Mouse (Mus musculus) thymus, postnatal 36 days (tissue): ENCODE data around the gene Cdk5rap3.
A peak's percentile ranks its signal among the peaks of the same experiment; 100 is the strongest.

Experiments used
- DNase-seq, 2 experiments: peaks; one replicate each; pipeline ENCODE4 v3.0.0; 2022; ENCODE audit warnings: mixed read lengths in 2 of 2

The Cdk5rap3 gene

GRCm38 (mm10) chr11:96933562-96934276 is 17.4 kb upstream of the Cdk5rap3 start:
- no peak for DNase-seq

GRCm38 (mm10) chr11:96931327-96932062 is 15.2 kb upstream of the Cdk5rap3 start:
- no peak for DNase-seq

DNA sequence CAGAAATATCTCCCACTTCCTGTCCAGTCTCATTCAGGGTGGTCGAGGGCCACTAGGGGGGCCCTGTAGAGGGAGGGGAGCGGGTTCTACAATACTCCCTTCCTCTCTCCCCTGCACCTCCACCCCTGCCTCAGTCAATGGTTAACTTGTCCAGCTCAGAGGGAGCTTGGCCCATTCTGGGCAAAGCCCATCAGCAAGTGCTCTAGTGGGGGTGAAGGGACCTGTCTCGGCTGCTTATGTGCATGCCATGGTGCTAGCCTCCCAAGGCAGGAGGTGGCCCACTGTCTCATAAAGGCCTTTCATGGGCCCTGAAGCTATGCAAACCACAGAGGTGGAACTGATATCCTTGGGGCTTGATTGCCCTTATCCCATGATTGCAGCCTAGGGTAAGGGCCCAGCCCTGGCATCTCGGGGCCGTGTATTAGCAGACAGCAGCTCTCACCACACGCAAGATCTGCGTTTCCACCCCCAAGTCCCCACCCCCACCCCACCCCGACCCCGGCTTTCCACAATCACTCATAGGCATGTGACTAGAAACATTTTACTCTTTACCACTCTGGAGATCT is 13.6 kb upstream of the Cdk5rap3 start:
- no peak for DNase-seq

GRCm38 (mm10) chr11:96929096-96929765 is 12.9 kb upstream of the Cdk5rap3 start:
- DNase-seq, result no peak

DNA sequence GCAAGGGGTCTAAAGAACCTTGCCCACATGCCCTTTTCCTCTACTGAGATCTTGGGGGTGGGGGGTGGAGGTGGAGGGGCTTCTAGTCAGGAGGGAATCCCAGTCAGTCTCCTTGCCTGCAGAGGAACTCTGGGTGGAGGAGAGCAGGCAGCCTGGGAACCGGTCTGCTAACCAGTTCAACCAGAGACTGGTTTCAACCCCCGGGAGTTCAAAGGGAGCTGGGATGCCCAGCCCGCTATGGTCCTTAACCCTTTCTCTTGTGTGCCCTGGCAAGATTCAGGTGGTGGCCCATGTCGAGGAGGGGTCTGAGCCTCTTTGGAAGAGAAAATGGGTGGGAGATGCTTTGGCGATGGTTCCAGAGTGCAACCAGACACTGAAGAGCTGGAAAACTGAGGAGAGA is 12.4 kb upstream of the Cdk5rap3 start:
- no peak for DNase-seq

DNA sequence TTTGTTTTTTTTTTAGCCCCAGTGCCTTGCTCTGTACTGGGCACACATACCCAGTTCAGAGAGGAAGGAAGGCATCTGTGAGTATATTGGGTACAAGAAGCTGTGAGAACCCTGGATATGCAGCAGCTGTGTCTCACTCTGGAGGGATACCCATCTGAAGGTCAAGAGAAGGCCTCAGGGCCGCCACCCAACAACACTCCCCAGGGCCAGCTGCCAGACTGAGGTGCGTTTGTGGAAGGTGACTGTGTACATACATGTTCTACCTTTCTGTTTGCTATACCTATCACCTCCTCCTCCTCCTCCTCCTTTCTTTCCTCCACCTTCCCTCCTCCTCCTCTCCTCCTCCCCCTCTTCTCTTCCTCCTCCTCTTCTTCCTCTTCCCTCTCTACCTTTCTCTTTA is 11.8 kb upstream of the Cdk5rap3 start, which contains the start of gene Prr15l:
TSS of gene Prr15l (plus strand) at position 17 of the 400 bp plus-strand sequence.
- no peak for DNase-seq

DNA sequence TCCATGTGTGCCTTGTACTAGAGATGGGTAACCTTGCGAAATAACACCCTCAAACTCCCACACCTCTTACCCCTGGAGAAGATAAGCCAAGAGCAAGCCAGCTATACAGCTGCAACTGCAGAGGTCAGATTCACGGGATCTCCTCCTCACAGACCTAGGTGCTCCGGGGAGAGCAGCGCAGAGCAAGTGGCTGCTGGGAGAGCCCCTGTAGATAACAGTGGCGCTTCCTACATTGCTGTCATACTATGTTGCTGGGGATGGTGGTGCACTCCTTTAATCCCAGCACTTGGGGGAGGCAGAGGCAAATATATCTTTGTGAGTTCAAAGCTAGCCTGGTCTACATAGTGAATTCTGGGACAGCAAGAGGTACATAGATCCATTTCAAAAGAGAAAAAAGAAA is 10.3 kb upstream of the Cdk5rap3 start:
- no peak for DNase-seq

GRCm38 (mm10) chr11:96925469-96926148 is 9.3 kb upstream of the Cdk5rap3 start:
- DNase-seq, result no peak

GRCm38 (mm10) chr11:96924861-96925260 is 8.6 kb upstream of the Cdk5rap3 start:
- DNase-seq, result no peak

DNA sequence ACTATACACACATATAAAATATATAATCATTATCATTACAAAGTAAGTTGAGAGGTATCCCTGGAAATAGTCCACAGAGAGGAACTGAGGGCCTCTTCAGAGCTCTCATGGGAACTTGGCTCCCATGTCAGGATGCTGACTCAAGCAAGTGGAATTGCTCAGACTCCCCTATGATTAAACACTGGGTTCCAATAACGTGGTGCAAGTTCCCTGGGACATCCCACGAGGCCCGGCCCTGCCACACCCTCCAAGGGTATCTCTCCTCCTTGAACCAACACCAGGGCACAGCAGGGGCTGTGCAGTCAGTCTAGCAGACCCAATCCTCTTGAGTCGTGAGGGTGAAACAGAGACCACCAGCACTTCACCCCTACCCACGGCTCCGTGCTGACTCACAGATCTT is 2.7 kb upstream of the Cdk5rap3 start:
- DNase-seq, result no peak

GRCm38 (mm10) chr11:96917415-96917814 is 1.1 kb upstream of the Cdk5rap3 start:
- DNase-seq, result no peak

DNA sequence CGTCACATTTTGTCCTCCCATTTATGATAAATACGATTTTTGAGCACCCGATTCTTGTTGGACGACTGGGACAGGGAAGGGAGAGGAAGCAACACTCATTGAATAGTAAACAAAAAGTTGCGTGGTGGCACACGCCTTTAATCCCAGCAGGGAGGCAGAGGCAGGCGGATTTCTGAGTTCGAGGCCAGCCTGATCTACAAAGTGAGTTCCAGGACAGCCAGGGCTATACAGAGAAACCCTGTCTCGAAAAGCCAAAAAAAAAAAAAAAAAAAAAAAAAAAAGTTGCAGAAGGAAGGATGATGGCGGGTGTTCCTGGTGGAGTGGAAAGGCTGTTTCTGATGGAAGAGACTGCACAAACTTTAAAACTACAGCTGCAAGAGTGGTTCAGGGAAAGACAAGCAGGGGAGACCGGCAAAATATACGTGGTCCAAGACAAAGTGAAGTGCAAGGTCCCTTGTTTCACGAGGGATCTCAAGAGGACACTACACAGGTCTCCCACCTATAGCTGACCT is 645 bp upstream of the Cdk5rap3 start:
- peak in 1 of 2 experiments; percentile 44 for DNase-seq

- peak; percentile 47 to 74 for DNase-seq
These were observed 3.6 kb downstream of the Cdk5rap3 start for GRCm38 (mm10) chr11:96912682-96913081.

DNA sequence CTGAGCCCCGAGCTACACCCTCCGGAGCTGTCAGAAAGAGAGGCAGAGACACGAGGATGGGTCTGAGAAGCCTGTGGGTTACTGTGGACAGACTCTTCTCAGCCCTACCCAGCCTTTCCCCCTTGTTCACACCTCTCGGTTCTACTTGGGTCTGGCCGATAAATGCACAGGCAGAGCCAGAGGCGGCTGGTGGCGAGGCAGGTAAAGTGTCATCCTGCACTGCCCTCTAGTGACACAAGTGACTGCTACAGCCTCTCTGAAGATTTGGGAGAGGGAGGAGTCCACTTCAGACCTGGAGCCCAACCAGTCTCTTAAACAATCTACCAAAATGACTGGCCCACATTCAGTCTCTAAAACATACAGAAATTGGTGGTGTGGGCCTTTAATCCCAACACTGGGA is 6.3 kb downstream of the Cdk5rap3 start:
- DNase-seq, result peak; percentile 66 to 71

- DNase-seq, result no peak
These were observed 7.7 kb downstream of the Cdk5rap3 start for GRCm38 (mm10) chr11:96908594-96908993.

GRCm38 (mm10) chr11:96906431-96907161 is 9.7 kb downstream of the Cdk5rap3 start:
- DNase-seq, result no peak

DNA sequence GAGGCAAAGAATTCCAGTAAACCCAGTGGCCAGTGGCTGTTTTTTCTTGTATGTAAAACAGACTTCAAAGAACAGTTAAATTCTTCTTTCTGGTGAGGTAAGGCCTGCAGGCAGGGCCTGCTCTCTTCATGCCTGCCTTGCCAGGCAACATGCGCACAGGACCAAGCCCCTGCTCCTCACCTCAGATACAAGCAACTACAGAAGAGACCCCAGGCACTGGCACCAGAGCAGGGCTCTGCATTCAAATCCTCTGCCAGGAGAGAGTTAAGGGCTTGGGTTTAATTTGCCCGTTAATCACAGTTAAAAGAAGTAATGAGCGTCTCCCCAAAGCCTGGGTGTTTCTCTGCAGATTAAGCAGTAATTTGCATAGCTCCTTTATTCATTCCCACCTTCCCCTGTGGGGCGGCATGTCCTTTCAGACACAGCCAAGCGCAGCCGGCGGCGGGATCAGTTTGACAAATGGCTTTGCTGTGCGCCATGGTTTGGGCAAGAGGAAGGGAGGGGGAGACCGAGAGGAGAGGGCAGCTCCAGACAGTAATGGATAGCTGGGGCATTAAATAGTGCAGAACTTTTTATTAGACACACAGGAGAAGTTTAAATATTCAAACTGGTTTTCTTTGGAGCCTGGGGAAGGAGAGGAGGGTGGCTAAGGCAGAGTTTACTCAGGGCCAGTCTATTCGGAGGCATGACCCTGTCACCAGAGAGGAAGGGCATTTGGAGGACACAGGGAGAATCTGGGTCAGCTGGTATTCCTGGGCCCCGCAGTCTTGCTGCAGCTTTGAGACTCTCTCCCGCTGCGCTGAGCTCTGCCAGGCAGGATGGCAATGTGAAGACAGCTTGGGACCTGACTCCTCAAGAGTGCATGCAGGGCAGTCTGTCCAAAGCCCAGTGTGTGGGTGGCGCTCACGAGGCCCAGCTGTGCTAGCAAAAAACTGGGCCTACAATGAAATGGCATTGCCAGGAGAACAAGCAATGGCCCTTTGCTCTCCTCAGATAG is 13.4 kb downstream of the Cdk5rap3 start:
- DNase-seq, result no peak

DNA sequence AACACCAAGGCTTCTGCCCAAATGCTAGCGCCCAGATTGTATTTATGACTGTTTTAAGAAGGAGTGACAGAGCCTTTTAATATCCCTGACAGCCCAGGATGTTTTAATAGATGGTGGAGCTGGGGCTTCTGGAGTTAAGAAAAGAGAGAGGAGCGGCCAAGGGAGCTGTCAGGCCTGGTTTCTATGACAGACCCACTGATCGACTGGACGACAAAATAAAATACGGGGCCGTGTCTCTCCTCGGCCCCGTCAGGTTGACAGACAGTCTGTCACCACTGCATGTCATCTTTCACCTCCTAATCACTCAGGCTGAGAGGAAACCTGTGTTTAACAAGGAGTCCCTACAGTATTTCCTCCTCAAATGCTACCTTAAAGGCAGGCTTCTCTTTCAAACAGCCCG is 15.0 kb downstream of the Cdk5rap3 start:
- DNase-seq, result no peak

DNA sequence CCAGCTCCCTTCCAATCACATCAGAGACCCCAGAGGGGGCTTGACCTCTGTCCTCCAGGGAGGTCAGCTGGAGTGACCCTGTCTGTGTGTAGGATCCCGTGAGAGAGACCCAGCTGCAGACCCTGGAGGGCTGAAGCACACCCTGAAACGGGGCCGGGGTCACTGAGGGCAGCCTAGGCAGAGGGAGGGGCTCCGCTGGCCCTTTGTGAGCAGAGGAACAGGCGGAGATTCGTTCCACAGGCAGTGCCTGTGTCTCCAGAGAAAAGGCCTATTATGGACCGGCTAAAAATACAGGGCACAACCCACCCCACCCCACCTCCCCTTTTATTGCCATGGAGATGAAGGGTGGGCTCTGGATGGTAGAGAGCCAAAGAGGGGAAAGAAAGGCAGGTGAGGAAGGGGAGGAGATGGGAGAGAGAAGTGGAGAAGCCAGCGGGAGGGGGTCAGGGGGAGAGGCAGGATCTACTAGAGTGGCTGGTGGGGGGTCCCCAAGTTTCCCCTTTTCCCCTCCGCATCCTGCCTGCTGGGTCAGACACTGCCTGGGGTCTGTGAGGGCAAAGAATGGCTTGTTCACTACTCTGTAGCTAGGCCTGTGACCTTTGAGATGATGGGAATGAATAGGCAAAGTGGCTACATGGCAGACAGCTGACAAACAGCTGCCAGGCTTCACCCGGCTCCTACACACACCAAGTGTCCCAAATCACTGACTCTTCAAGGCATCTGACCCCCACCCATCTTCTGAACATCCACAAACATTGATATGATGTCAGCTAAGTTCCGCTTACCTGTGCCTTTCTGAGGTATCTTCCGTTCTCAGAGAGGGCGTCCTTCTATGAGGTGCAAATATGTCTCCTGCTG is 16.6 kb downstream of the Cdk5rap3 start:
- no peak for DNase-seq

DNA sequence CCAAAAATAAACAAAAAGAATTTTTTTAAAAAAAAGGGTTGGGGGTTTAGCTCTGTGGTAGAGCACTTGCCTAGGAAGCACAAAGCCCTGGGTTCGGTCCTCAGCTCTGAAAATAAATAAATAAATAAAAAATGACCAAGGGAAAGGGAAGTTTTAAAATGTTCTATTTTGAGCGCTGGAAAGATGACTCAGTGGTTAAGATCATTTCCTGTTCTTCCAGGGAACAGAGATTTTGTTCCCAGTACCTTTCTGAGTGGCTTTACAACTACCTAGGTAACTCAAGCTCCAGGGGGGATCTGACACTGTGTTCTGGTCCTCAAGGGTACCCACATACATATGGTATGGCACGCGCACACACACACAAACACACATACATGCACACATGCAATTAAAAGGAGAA is 20.4 kb downstream of the Cdk5rap3 start:
- DNase-seq, result no peak
